Mouse (Mus musculus) effector memory CD4-positive, alpha-beta T cell, adult 5 months (primary cell): Measurements from ENCODE around the gene Tcaf1. TPM values are rescaled to one million over a fixed set of nuclear protein-coding genes. Genes with fewer than 3 reads are reported as not detected.

Source experiments
- polyA plus RNA-seq: library from polyadenylated mRNA; unstranded; fragments of 100-300 nt; shearing (Covaris generic); gene quantifications from one replicate; pipeline ENCODE4 v1.2.1, GENCODE M21; 2017

The Tcaf1 gene
- not detected for polyA plus RNA-seq

DNA sequence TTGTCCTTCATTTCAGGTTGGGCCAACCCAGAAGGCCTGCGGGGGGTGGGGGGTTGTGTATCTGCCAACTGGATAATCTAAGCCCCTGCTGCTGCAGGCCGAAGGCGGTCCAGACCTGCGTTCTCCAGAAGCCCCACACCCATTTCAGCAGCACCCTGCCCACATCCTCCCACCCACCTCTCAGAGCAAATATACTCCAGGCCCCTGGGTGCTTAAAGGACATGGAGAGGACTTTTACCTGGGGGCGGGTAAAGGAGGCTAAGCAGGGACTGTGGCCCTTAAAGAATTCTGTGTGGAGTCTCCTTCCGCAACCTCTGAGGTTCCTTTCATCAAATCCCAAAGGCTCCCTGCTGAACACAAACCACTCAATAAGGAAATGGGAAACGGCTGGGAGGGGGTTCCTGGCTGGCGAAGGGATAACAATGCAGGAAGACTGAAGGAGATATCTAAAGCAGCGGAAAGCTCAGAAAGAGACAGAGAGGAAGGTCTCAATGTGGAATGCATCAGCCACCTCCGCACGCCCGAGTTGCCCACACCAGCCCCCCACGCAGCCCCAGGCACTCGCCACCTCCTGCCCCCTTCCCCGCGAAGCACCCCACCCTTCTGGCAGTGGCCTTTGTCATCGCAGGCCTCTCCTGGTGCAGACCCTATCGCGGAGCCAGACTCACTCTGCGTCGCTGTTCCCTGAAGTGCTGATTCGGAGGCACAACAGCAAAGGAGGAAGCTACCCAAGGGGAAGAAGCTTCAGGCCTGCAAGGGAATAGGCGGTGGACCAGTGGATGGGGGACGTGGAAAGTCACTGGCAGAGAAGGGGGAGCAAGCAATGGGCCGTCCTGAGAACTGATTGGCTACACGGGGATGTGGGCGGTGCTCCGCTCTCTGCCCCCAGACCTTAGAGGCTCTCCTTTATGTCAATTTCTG is at the start of gene Tcaf1:
TSS of gene Tcaf1 (minus strand) at position 798 of the 921 bp plus-strand sequence.

DNA sequence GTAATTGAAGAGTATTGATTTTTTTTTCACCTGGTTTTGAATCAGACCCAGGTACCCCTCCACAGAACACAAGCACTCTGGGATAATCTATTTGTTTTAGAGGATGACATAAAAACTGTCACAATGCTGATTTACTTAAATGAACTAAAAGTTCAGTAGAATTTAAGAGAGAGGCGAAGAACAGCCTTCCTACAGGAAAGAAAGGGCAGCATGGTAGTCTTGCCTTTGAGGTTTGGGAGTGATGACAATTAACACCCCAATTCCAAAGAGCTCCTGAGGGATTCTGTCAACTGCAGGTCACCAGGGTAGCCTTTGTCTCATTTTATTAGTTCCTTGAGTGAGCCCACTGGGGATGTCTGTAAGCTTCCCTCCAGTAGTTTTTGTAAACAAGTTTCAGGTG is 46.2 kb upstream of the Tcaf1 start, which contains the start of gene Olfr38:
TSS of gene Olfr38 (plus strand) at position 301 of the 400 bp plus-strand sequence.

DNA sequence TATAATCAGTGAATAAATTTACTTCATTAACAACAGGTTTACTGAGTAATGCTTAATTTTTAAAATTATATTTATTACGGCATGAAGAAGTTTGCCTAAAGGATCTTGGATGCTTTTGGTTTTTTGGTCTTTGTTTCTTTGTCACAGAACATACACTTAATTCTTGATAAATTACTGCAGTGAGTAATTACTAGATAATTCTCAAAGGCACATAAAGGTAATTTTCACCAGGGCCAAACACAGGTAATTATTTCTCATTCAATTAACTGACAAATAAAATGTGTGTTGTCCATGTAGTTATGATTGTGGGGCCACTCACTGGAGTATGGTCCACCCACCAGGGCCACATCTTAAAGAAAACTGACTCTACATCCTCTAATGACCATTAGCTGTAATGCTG is 29.2 kb upstream of the Tcaf1 start, which contains the start of gene Olfr453:
TSS of gene Olfr453 (plus strand) at position 301 of the 400 bp plus-strand sequence.

DNA sequence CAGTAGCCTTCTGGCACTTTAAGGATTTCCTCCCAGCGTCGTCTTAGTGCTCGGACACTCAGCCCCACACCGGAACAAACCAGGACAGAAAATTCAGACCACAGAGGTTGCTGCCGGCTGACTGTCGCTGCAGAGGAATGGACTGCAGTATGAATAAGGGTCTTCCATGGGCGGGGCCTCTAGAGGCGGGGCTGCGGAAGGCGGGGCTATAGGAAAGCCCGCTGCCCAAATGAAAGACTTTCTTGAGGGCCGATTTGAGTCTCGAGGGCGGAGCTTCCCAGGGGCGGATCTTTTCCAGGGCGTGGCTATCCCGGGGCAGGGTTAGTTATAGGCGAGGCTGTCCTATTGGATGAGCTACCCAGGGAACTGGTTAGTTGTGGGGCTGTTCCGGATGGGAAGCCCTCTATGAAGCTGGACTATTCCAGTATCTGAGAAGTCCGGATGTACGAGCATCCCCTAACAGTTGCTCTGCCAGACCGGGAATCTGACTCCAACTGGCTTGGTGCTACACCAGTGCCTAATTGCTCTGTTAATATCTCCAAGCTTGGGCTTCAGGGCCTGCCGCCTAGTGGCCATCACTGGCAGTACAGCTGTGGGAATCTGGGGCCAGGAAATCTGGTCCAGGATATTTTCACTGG is 64.9 kb downstream of the Tcaf1 start, which contains the start of gene Tcaf2:
TSS of gene Tcaf2 (minus strand) at position 343 of the 638 bp plus-strand sequence.

Other genes with a start within 250 kb of the Tcaf1 start
- not detected for gene Olfr458, start 244.9 kb downstream of the Tcaf1 start, polyA plus RNA-seq
- gene Olfr457, start 233.8 kb downstream of the Tcaf1 start, polyA plus RNA-seq, result 0.22 TPM
- gene Olfr456, start 222.9 kb downstream of the Tcaf1 start, polyA plus RNA-seq, result not detected
- not detected for gene Olfr455, start 162.5 kb downstream of the Tcaf1 start, polyA plus RNA-seq
- gene Tcaf3, start 112.4 kb downstream of the Tcaf1 start, polyA plus RNA-seq, result 0.25 TPM
- not detected for gene Tcaf2, start 64.8 kb downstream of the Tcaf1 start, polyA plus RNA-seq
- not detected for gene Olfr453, start 29.3 kb upstream of the Tcaf1 start, polyA plus RNA-seq
- gene Olfr38, start 46.3 kb upstream of the Tcaf1 start, polyA plus RNA-seq, result not detected
- gene Olfr452, start 75.0 kb upstream of the Tcaf1 start, polyA plus RNA-seq, result not detected
- not detected for gene Olfr450, start 101.9 kb upstream of the Tcaf1 start, polyA plus RNA-seq
- not detected for gene Olfr449, start 124.3 kb upstream of the Tcaf1 start, polyA plus RNA-seq
- not detected for gene Olfr448, start 180.4 kb upstream of the Tcaf1 start, polyA plus RNA-seq
- gene Olfr447, start 198.8 kb upstream of the Tcaf1 start, polyA plus RNA-seq, result not detected
- gene Olfr446, start 211.3 kb upstream of the Tcaf1 start, polyA plus RNA-seq, result 0.09 TPM
- gene Olfr444, start 239.0 kb upstream of the Tcaf1 start, polyA plus RNA-seq, result not detected